Mouse (Mus musculus) kidney, adult 2 months (tissue): Measurements from ENCODE around the gene Glb1l. TPM values are rescaled to one million over a fixed set of nuclear protein-coding genes. Genes with fewer than 3 reads are reported as not detected.

Source experiments
- DNase-seq: peaks from one replicate; pipeline ENCODE4 v3.0.0; 2021
- H3K27ac ChIP-seq: fragments of 200-500 bp; 2 replicates; pipeline ENCODE4 v1.5.1; 2012; ENCODE audit warnings: low read depth, low read length, control low read depth, inconsistent platforms; ENCODE audit not compliant: insufficient read depth
- H3K27me3 ChIP-seq: fragments of 200-500 bp; replicated peaks from 2 replicates; pipeline ENCODE4 v1.6.1; 2012; ENCODE audit warnings: mild to moderate bottlenecking, moderate library complexity, low read length, inconsistent platforms; ENCODE audit not compliant: control insufficient read depth, insufficient read depth
- H3K36me3 ChIP-seq: fragments of 200-500 bp; 2 replicates; pipeline ENCODE4 v1.6.1; 2012; ENCODE audit warnings: mild to moderate bottlenecking, moderate library complexity, low read length, inconsistent platforms; ENCODE audit not compliant: control insufficient read depth, insufficient read depth
- H3K4me1 ChIP-seq: fragments of 200-500 bp; 2 replicates; pipeline ENCODE4 v1.6.1; 2011; ENCODE audit warnings: low read length; ENCODE audit not compliant: control insufficient read depth, insufficient read depth
- H3K4me3 ChIP-seq: fragments of 200-500 bp; 2 replicates; pipeline ENCODE4 v1.5.1; 2011; ENCODE audit warnings: mild to moderate bottlenecking, low read depth, low read length, control low read depth; ENCODE audit not compliant: insufficient read depth
- CTCF ChIP-seq: fragments of 200-500 bp; conservative IDR thresholded peaks from 2 replicates; pipeline ENCODE4 v1.5.1; 2011; ENCODE audit warnings: low read depth, mild to moderate bottlenecking, control low read depth, low read length, moderate library complexity, mixed read lengths; ENCODE audit not compliant: insufficient read depth, insufficient read length
- POLR2A ChIP-seq: fragments of 200-500 bp; IDR thresholded peaks from one replicate; pipeline ENCODE4 v1.6.1; 2011; ENCODE audit warnings: low read depth, low read length, control low read depth
- WGBS: fragments of 180-500 bp; shearing (Covaris S2); methylation state at CpG from one replicate; pipeline ENCODE4 v1.1.7; 2018; 5-methylcytosine and 5-hydroxymethylcytosine counted together
- polyA plus RNA-seq: library from polyadenylated mRNA; depleted of rRNA; stranded (reverse); fragments of >200 nt; gene quantifications from 2 replicates; pipeline ENCODE4 v1.2.3, GENCODE M21; 2012

The Glb1l gene
- polyA plus RNA-seq, 1 experiment = 118 TPM

DNA sequence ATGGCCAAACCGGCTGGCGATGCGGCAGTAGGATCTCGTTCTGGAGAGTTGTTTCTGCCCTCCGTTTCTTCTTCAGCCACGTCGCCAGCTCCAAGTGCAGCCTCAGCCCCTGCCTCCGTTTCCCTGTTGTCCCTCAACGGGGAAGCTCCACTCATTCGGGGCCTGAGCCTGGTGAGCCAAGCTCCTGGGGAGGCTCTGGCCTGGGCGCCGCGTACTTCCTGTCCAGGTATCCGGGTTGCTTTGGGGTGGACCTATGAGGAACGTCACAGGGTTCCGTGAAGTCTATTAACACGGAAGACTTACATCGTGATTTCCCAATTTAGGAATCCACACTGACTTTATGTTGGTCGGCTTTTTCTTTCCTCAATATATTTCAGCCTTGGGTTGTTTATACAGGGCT lies 18.2 kb downstream of the Glb1l start:
- H3K27me3 ChIP-seq = no peaks in the 10 kb centered on the region
- H3K4me3 ChIP-seq = peak overlapping the region; percentile 84
- H3K4me1 ChIP-seq = peaks cover 10% of the 10 kb centered on the region; the same call in 1 of the 2 replicates
- H3K36me3 ChIP-seq = no peaks in the 10 kb centered on the region; the same call in none of the 2 replicates
- H3K27ac ChIP-seq = peak overlapping the region; percentile 94
- TF ChIP-seq CTCF (no peak), POLR2A (no peak)
- WGBS = under 1% methylated on average over 19 of the region's 19 CpGs
- peak; percentile 81 for DNase-seq

DNA sequence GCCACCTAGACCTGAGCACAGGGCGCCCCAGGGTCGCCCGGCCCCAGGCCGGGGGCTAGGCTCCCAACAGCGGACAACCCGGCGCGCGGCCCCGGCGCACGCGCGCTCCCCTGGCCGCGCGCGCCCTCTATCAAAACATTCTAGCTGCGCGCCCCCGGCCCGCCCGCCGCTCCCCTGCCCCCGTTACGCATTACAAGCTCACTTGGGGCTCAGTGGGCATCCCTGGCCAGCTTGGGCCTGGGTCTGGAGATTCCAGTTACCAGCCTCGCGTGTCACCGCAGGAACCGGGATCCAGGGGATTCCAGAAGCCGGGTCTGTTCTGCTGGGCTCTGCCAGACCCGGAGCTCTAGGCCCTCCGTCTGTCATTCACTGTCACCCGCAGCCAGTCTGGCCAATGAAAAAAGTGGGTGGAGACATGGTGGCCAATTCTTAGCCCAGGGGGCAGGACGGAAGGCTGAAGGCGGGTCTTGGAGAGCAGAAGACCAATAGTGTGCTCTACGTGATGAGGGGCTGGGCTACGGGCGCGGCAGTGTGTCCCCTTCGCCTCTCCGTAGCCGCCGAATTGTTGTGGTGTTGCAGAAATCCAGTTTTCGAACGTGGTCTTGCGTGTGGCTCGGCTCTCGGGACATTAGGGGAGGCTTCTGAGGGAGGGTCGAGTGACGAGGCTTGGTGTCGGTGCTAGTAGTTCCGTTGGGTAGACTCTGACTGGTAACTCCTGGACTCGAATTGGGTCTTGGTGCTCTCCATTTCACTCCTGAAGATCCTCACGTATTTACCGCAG lies 18.8 kb downstream of the Glb1l start, which contains the start of the genes Ankzf1 and Atg9a:
Gene Ankzf1 (plus strand): TSS at position 530 of the 781 bp plus-strand sequence.
Gene Atg9a (minus strand): TSS at position 575 of the 781 bp plus-strand sequence.
- peak within 1 kb of the TSS; percentile 88 for H3K4me3 ChIP-seq
- no peaks in the 10 kb centered on the region; the same call in none of the 2 replicates for H3K36me3 ChIP-seq
- peaks cover 10% of the 10 kb centered on the region; the same call in 1 of the 2 replicates for H3K4me1 ChIP-seq
- DNase-seq = peak; percentile 99
- peak within 1 kb of the TSS; percentile 94 for H3K27ac ChIP-seq
- TF ChIP-seq CTCF (no peak), POLR2A (peak; percentile 31)
- under 1% methylated on average over 55 of the region's 56 CpGs for WGBS
- no peaks in the 10 kb centered on the region for H3K27me3 ChIP-seq

DNA sequence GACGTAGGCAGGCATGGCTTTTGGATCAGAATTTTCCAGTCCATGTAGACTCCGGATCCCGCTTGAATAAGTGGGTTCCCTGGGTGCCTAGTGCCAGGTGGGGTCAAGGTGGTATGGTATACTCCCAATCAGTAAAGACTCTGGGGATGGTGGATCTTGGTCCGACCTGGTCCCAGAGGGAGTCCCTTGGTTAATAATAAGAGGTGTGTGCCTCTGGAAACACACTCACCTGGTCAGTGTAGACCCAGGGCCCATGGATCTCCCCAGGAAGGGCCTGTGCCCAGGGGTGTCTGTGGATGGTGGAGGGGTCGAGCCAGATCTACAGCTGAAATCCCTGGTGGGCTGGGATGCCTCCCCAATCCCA lies 19.4 kb downstream of the Glb1l start:
- no peak for DNase-seq
- peak overlapping the region; percentile 17; the same call in 1 of the 2 replicates for H3K27ac ChIP-seq
- no peaks in the 10 kb centered on the region for H3K27me3 ChIP-seq
- peaks cover 10% of the 10 kb centered on the region; the same call in 1 of the 2 replicates for H3K4me1 ChIP-seq
- 40% methylated on average over 5 of the region's 5 CpGs for WGBS
- H3K4me3 ChIP-seq = peak overlapping the region; percentile 88
- TF ChIP-seq POLR2A (no peak), CTCF (no peak)
- no peaks in the 10 kb centered on the region; the same call in none of the 2 replicates for H3K36me3 ChIP-seq

DNA sequence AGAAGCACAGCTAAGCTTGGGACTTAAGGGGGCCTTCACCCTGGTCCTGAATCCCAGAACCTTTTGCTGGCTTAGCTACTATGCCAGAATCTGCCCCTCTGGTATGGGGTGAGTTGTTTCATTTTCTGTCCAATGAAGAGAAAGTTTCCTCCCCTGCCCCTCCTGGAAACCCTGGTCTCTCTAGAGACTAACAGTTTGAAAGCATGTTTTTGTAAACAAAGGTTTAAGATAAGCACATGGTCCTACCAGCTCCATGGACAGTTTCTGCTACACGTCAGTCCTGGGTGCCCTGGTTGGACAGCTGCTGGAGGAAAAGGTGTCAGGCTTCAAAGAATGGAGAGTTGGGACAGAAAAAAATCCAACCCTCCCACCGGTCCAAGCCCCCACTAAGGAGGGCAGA lies 20.0 kb downstream of the Glb1l start:
- no peak for DNase-seq
- no peak overlapping the region for H3K27ac ChIP-seq
- no peaks in the 10 kb centered on the region for H3K27me3 ChIP-seq
- 43% methylated on average over 2 of the region's 2 CpGs for WGBS
- no peak overlapping the region for H3K4me3 ChIP-seq
- no peak for TF ChIP-seq POLR2A
- no peak for TF ChIP-seq CTCF
- H3K36me3 ChIP-seq = no peaks in the 10 kb centered on the region; the same call in none of the 2 replicates
- peaks cover 10% of the 10 kb centered on the region; the same call in 1 of the 2 replicates for H3K4me1 ChIP-seq

DNA sequence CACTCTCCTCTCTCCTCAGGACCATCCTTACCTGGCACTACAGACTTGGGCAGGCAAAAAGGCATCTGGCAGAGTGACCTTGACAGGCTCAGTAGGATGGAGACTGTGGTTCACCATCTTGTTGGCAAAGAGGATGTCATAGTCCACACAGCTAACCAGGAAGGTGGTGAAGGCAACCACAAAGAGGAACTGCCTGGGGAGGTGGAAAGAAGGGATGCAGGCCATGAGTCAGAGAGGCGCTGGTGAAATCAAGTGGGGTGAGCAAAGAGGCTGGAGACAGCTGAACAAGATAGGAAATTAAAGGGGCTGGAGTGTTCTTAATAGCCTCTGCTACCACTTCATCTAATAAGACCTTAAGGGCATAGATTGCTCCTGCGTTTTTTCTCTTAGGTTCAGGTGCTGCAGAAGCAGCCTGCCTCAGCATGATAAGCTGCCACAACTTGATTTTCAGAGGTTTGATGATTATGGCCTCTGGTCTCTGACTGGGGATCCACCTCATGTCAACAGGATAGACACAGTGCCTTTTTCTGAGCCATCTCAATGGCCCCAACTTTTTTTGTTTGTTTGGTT lies 22.6 kb downstream of the Glb1l start:
- Histone ChIP-seq H3K4me3 (no peak overlapping the region), H3K27me3 (no peaks in the 10 kb centered on the region), H3K36me3 (no peaks in the 10 kb centered on the region; the same call in 1 of the 2 replicates), H3K27ac (no peak overlapping the region), H3K4me1 (peaks cover 3% of the 10 kb centered on the region; the same call in 1 of the 2 replicates)
- TF ChIP-seq CTCF (no peak), POLR2A (no peak)
- whole genome bisulfite sequencing = 79% methylated on average over 2 of the region's 2 CpGs
- no peak for DNase-seq

DNA sequence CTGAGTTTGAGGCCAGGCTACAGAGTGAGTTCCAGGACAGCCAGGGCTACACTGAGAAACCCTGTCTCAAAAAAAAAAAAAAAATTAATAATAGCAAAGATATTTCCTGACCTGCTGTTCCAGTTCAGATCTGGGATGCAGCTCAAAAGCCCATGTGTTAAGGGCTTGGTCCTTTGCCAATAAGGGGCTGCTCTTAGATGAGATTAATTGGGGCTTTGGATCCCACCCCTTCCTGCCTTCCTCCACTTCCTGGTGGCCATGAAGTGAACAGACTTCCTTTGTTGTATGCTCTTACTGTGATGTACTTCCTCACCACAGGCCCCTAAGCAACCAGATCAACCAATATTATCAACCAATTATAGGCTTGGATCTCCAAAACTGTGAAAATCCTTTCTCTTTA lies 23.5 kb downstream of the Glb1l start:
- H3K27ac ChIP-seq = no peak overlapping the region
- no peak for TF ChIP-seq CTCF
- no peak for TF ChIP-seq POLR2A

DNA sequence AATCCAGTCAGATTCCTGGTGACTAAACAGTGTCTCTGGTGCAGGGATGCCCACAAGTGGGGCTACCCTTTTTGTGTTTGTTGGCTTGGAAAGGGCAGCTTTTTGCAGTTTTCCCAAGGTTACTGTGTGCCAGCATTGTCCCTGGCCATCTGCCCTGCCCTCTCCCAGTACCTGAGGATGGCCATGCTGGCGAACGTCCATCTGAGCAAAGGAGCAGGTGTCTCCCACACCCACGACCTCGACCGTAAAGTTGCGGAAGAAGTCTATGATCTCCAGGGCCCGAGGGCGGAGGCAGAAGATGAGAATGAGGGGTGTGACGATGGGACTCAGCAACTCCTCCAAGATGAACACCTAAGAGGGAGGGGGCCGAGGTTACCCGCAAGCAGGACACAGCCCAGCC lies 25.1 kb downstream of the Glb1l start:
- WGBS = 87% methylated on average over 11 of the region's 11 CpGs
- no peak for TF ChIP-seq CTCF
- Histone ChIP-seq H3K4me1 (no peaks in the 10 kb centered on the region), H3K27ac (no peak overlapping the region), H3K4me3 (no peak overlapping the region), H3K36me3 (peaks cover 3% of the 10 kb centered on the region), H3K27me3 (no peaks in the 10 kb centered on the region)
- DNase-seq = no peak

More for the DNA sequence above, 23.5 kb downstream of the Glb1l start:
- peaks cover 3% of the 10 kb centered on the region; the same call in 1 of the 2 replicates for H3K4me1 ChIP-seq
- DNase-seq = peak; percentile 17
- H3K36me3 ChIP-seq = peaks cover 3% of the 10 kb centered on the region
- no peak overlapping the region for H3K4me3 ChIP-seq
- no peaks in the 10 kb centered on the region for H3K27me3 ChIP-seq
